Mouse (Mus musculus) kidney, embryonic 14.5 days (tissue): ENCODE measurements at regions not wholly inside any gene's neighbourhood (a gene's known extent, or its start where the extent isn't known, plus 50 kb on each side); places are given as distances from the start of the nearest gene placed in this dataset.

ENCODE experiments used
- ATAC-seq: fragments of 200-750 bp; cut with Nextera tagmentation; 2 replicates; pipeline ENCODE4 v1.8.0; 2017; ENCODE audit warnings: moderate number of reproducible peaks, mild to moderate bottlenecking, moderate TSS enrichment, moderate library complexity; ENCODE audit not compliant: low FRiP score, low TSS enrichment
- H3K27ac ChIP-seq: fragments of 300-500 bp; sonication (generic); 2 replicates; pipeline ENCODE4 v1.5.1; 2014; ENCODE audit warnings: low read depth, mild to moderate bottlenecking, low read length, moderate library complexity, mixed read lengths
- H3K27me3 ChIP-seq: fragments of 300-500 bp; sonication (generic); 2 replicates; pipeline ENCODE4 v1.6.1; 2014; ENCODE audit warnings: mild to moderate bottlenecking, low read length; ENCODE audit not compliant: control insufficient read depth, insufficient read depth
- H3K36me3 ChIP-seq: fragments of 300-500 bp; sonication (generic); 2 replicates; pipeline ENCODE4 v1.6.1; 2014; ENCODE audit warnings: low read length, mixed read lengths; ENCODE audit not compliant: control insufficient read depth, insufficient read depth
- H3K4me1 ChIP-seq: fragments of 300-500 bp; sonication (generic); 2 replicates; pipeline ENCODE4 v1.6.1; 2014; ENCODE audit warnings: low read length, mixed read lengths; ENCODE audit not compliant: control insufficient read depth, insufficient read depth
- H3K4me2 ChIP-seq: fragments of 300-500 bp; sonication (generic); replicated peaks from 2 replicates; pipeline ENCODE4 v1.6.1; 2014; ENCODE audit warnings: low read depth, mild to moderate bottlenecking, low read length
- H3K4me3 ChIP-seq: fragments of 300-500 bp; sonication (generic); 2 replicates; pipeline ENCODE4 v1.5.1; 2014; ENCODE audit warnings: mild to moderate bottlenecking, low read length
- H3K9ac ChIP-seq: fragments of 300-500 bp; sonication (generic); 2 replicates; pipeline ENCODE4 v1.6.1; 2014; ENCODE audit warnings: low read depth, mild to moderate bottlenecking, low read length, moderate library complexity
- H3K9me3 ChIP-seq: fragments of 300-500 bp; sonication (generic); 2 replicates; pipeline ENCODE4 v1.6.1; 2016; ENCODE audit warnings: low read length; ENCODE audit not compliant: control insufficient read depth
- WGBS: fragments of 180-500 bp; shearing (Covaris S2); extraction: QIAGEN DNeasy Blood & Tissue Kit; methylation state at CpG from one replicate; pipeline ENCODE4 v1.1.7; 2014; 5-methylcytosine and 5-hydroxymethylcytosine counted together

DNA sequence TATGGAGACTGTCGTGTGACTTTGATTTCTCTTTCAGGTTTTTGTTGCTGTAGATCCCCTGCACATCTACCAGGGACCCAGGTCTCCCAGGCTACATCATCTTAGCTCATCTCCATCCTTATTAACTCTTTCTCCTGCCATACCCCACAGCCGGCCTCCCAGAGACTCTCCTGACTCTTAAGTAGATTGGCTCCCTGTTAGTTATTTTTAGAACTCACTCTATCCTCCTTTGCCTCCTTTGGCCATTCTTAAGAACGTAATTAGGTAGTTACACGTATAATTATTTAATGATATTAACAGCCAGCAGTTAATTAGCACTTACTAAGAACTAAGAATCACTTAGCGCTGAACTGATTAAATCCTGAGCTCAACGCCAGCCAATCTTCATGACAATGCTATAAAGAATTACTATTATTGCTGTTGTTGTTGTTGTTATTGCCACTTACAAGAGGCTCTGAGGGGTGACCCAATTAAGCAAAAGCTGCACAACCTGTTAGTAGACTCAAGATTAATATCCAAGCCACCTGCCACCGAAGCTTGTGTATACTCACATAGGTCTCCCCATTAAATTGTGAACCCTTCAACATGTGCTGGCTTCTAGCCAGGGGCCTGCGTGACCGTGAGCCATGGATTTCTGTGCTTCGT is 63.0 kb upstream of the Msx2 start:
- ATAC-seq, result no peak
- Histone ChIP-seq H3K27ac (no peak overlapping the region), H3K9ac (no peak overlapping the region), H3K4me3 (no peak overlapping the region), H3K36me3 (no peaks in the 10 kb centered on the region), H3K9me3 (no peaks in the 10 kb centered on the region), H3K27me3 (no peaks in the 10 kb centered on the region), H3K4me1 (no peaks in the 10 kb centered on the region), H3K4me2 (no peak overlapping the region)
- 80% methylated on average over 10 of the region's 10 CpGs for WGBS

DNA sequence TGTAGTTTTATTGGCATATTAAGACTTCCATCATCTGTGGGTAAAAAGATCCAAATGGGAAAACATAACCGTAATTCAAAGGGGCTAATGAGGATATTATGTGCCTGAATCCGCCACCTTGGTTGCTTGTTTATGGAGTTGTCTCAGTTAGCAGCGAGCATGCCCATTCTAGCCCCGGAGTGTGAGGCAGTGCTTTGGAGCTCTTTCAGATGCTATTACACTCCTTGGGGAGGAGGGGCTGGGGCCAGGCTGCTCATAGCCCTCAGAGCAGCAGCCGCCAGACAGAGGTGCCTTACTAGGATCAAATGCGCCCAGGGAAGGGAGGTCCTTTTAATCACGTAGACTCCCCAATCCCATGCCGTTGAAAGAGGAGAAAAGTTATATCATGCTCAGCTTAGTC is 60.9 kb upstream of the Msx2 start:
- Histone ChIP-seq H3K27me3 (no peaks in the 10 kb centered on the region), H3K4me2 (no peak overlapping the region), H3K4me1 (no peaks in the 10 kb centered on the region), H3K9ac (no peak overlapping the region), H3K4me3 (no peak overlapping the region), H3K36me3 (no peaks in the 10 kb centered on the region), H3K9me3 (no peaks in the 10 kb centered on the region), H3K27ac (no peak overlapping the region)
- WGBS, result 15% methylated on average over 8 of the region's 8 CpGs
- ATAC-seq, result no peak

DNA sequence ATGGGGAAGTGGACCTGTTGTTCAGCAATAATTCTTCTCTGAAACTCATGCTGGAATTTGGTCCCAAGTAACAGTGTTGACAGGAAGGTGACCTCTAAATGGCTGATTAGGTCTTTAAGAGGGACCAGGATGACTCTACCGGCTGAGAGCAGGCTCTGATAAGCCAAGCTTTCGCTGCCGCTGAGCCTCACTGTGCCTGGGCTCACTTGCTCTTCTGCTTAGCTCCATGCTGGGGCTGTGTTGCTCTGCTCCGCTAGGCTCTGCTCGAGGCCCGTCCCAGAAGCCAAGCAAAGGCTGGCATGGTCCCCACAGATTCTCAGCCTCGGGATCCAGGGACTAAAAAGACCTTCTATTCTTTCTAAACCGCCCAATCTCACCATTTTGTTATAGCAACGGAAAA is 54.0 kb upstream of the Msx2 start:
- 80% methylated on average over 9 of the region's 9 CpGs for WGBS
- Histone ChIP-seq H3K4me1 (no peaks in the 10 kb centered on the region), H3K9me3 (no peaks in the 10 kb centered on the region), H3K9ac (no peak overlapping the region), H3K4me2 (no peak overlapping the region), H3K27me3 (no peaks in the 10 kb centered on the region), H3K27ac (no peak overlapping the region), H3K4me3 (no peak overlapping the region), H3K36me3 (no peaks in the 10 kb centered on the region)
- no peak for ATAC-seq

DNA sequence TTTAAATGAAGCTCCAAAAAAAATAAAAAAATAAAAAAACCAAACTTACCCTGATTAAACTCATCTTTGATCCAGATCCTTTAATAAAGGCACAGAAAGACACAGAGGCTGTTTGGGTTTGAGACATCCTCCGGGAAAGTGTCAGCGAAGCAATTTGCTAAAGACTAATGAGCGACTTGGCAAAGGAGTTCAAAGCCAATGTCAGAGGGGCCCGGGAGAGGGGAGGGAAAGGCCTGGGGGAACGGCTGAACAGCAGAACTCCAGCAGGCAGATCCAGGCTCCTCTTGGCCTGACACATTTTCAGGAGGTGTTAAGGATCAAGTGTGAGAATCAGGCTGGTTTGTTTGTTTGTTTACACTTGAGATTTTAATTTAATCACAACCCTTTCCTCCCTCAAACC is 49.9 kb upstream of the Msx2 start:
- no peaks in the 10 kb centered on the region for H3K36me3 ChIP-seq
- H3K4me2 ChIP-seq, result no peak overlapping the region
- no peaks in the 10 kb centered on the region for H3K27me3 ChIP-seq
- no peak for ATAC-seq
- H3K4me1 ChIP-seq, result 0 out of 2 replicates have a peak, but pooled peaks cover 3% of the 10 kb centered on the region
- 14% methylated on average over 5 of the region's 5 CpGs for WGBS
- no peak overlapping the region for H3K27ac ChIP-seq
- no peak overlapping the region for H3K4me3 ChIP-seq
- no peak overlapping the region for H3K9ac ChIP-seq
- no peaks in the 10 kb centered on the region for H3K9me3 ChIP-seq
